Mouse (Mus musculus) ES-E14 (cell line): Measurements from ENCODE around the gene Irf4. TPM values are rescaled to one million over a fixed set of nuclear protein-coding genes. Genes with fewer than 3 reads are reported as not detected.

Experiments used
- DNase-seq: peaks from one replicate; pipeline ENCODE4 v3.0.0-alpha.2; 2013; ENCODE audit warnings: low read depth, low spot score
- H3K27ac ChIP-seq: 2 replicates; pipeline ENCODE4 v1.5.1; 2012; ENCODE audit warnings: low read depth, mild to moderate bottlenecking, low read length, moderate library complexity, mixed read lengths; ENCODE audit not compliant: poor library complexity, insufficient read depth, severe bottlenecking
- H3K36me3 ChIP-seq: 2 replicates; pipeline ENCODE4 v1.6.1; 2012; ENCODE audit warnings: mild to moderate bottlenecking, low read length, moderate library complexity, mixed read lengths; ENCODE audit not compliant: control insufficient read depth, poor library complexity, insufficient read depth, severe bottlenecking
- H3K4me1 ChIP-seq, 2 experiments: fragments of 150-350 bp in 1 of 2; sonication (generic) in 1 of 2; 2 replicates each; pipeline ENCODE4 v1.6.1; 2012; ENCODE audit warnings: low read length in 2 of 2, mild to moderate bottlenecking in 1 of 2, mixed read lengths in 1 of 2; ENCODE audit not compliant: control insufficient read depth in 2 of 2, insufficient read depth in 2 of 2, poor library complexity in 1 of 2
- H3K4me3 ChIP-seq, 2 experiments: fragments of 150-350 bp in 1 of 2; sonication (generic) in 1 of 2; 2 replicates each; pipeline ENCODE4 v1.5.1; 2012; ENCODE audit warnings: low read length in 2 of 2, low read depth in 1 of 2, mild to moderate bottlenecking in 1 of 2, mixed read lengths in 1 of 2; ENCODE audit not compliant: insufficient read depth in 1 of 2, poor library complexity in 1 of 2, severe bottlenecking in 1 of 2
- H3K9ac ChIP-seq: 2 replicates; pipeline ENCODE4 v1.6.1; 2012; ENCODE audit warnings: low read depth, mild to moderate bottlenecking, low read length, mixed read lengths; ENCODE audit not compliant: poor library complexity, insufficient read depth, severe bottlenecking
- H3K9me3 ChIP-seq: fragments of 150-350 bp; sonication (generic); 2 replicates; pipeline ENCODE4 v1.6.1; 2012; ENCODE audit warnings: low read depth, mild to moderate bottlenecking, low read length; ENCODE audit not compliant: control insufficient read depth, insufficient read depth
- CHD2 ChIP-seq: IDR thresholded peaks from 2 replicates; pipeline ENCODE4 v1.6.1; 2014; ENCODE audit warnings: mild to moderate bottlenecking, low read depth, low read length, inconsistent platforms
- HCFC1 ChIP-seq: IDR thresholded peaks from 2 replicates; pipeline ENCODE4 v1.6.1; 2012; ENCODE audit warnings: low read length, inconsistent platforms, borderline replicate concordance; ENCODE audit not compliant: insufficient read depth
- MAFK ChIP-seq: IDR thresholded peaks from 2 replicates; pipeline ENCODE4 v1.6.1; 2014; ENCODE audit warnings: mild to moderate bottlenecking, low read depth, low read length, inconsistent platforms; ENCODE audit not compliant: insufficient read depth
- ZC3H11A ChIP-seq: IDR thresholded peaks from 2 replicates; pipeline ENCODE4 v1.6.1; 2012; ENCODE audit warnings: low read depth, mild to moderate bottlenecking, inconsistent platforms, low read length, borderline replicate concordance
- ZNF384 ChIP-seq: IDR thresholded peaks from 2 replicates; pipeline ENCODE4 v1.6.1; 2012; ENCODE audit warnings: low read depth, low read length, inconsistent platforms
- in situ Hi-C, 2 experiments: fragments of 600-800 bp; cut with MboI; formaldehyde crosslinking; loops; one replicate each; pipeline ENCODE4 v1.15.1; 2025; ENCODE audit warnings: low sequenced_read_pairs in 2 of 2, inconsistent platforms in 1 of 2; ENCODE audit not compliant: unreplicated experiment in 2 of 2
- total RNA-seq: library from RNA; depleted of rRNA; stranded (reverse); fragments of 300-350 nt; gene quantifications from 2 replicates; pipeline ENCODE4 v1.2.3, GENCODE M21; 2012; rRNA removed

Irf4 gene
- 0.11 and 0.45 TPM in 2 replicates for total RNA-seq

- TF ChIP-seq ZNF384 (no peak), ZC3H11A (no peak), CHD2 (no peak), MAFK (no peak), HCFC1 (no peak)
- in situ Hi-C loops, result no loop called here
- peaks cover 0 to 5% of the 10 kb centered on the region in 2 experiments; a peak in 1 of 4 replicates for H3K4me1 ChIP-seq
- DNase-seq, result no peak
- no peak within 1 kb of the TSS for H3K9ac ChIP-seq
- H3K27ac ChIP-seq, result no peak within 1 kb of the TSS
- H3K36me3 ChIP-seq, result no peaks in the 10 kb centered on the region
- H3K9me3 ChIP-seq, result no peaks in the 10 kb centered on the region
- H3K4me3 ChIP-seq, result peak within 1 kb of the TSS; percentile 53 to 72
Measured at GRCm38 (mm10) chr13:30749021-30749556, at the start of gene Irf4. Gene Irf4 (plus strand): TSS chr13:30749226.

DNA sequence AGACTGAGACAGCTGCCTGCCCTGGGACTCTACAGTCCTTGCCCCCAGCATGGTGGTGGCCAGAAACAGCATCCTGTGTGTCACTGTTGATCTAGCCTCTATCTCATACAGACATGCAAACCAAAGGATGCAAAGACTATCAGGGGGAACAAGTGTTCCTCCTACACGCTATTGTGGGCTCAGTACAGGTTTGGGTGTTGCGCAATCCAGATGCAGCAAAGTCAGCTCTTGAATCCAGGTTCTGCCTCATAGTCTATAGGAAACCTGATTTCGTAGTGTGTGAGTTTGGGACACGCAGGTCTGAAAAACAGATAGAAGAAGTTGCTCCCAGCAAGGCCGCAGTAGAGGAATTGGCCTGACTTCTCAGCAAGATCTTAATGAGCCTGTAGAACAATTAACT, 46.3 kb upstream of the Irf4 start:
- H3K9me3 ChIP-seq, result no peaks in the 10 kb centered on the region
- in situ Hi-C loops, result no loop called here
- DNase-seq, result no peak
- H3K36me3 ChIP-seq, result no peaks in the 10 kb centered on the region; the same call in 1 of the 2 replicates
- H3K9ac ChIP-seq, result no peak overlapping the region
- no peak overlapping the region for H3K4me3 ChIP-seq
- H3K4me1 ChIP-seq, result no peaks in the 10 kb centered on the region
- TF ChIP-seq MAFK (no peak), CHD2 (no peak), ZC3H11A (no peak), ZNF384 (no peak), HCFC1 (no peak)
- H3K27ac ChIP-seq, result no peak overlapping the region

DNA sequence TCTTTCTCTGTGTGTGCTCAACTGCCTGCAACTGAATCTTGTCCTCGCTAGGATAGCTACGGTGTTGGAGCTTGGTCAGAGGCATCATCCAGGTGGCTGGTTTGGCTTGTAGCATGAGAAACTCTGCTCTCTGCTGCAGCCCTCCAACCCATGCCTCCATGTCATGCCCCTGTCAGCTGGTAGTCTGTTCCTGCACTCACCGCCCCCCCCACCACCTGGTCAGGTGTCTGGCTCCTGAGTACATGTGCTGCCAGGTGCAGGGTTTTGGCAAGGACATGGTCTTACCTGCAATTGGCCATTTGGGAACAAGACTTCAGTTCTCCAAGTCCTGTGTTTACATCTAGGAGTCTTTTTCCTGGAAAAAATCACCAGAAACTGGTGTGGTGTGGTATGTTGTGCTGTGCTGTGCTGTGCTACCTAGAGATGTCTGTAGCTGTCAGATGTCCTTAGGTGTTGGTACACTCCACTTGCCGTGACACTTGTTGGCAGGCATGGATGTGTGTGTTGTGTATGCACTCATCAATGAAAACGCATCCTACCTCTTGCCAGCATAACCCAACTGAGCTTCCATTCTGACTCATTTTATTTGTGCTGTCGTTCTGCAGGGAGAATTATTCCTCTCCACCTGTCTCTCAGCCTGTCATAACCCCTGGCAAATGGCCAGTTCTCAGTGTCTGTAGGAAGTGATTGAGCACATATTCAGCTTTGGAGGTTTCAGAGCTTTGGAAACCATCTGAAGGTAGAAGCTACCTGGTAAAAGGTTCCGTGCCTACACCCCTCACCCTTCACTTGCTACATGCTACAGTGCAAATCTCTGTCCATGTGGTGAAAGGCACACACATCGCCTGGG, 44.6 kb upstream of the Irf4 start:
- Histone ChIP-seq H3K9ac (no peak overlapping the region), H3K4me1 (no peaks in the 10 kb centered on the region), H3K4me3 (no peak overlapping the region), H3K36me3 (no peaks in the 10 kb centered on the region; the same call in 1 of the 2 replicates), H3K27ac (no peak overlapping the region), H3K9me3 (no peaks in the 10 kb centered on the region)
- no peak for DNase-seq
- in situ Hi-C loops, result no loop called here
- TF ChIP-seq CHD2, result no peak
- no peak for TF ChIP-seq MAFK
- TF ChIP-seq ZNF384, result no peak
- TF ChIP-seq HCFC1, result no peak
- no peak for TF ChIP-seq ZC3H11A

DNA sequence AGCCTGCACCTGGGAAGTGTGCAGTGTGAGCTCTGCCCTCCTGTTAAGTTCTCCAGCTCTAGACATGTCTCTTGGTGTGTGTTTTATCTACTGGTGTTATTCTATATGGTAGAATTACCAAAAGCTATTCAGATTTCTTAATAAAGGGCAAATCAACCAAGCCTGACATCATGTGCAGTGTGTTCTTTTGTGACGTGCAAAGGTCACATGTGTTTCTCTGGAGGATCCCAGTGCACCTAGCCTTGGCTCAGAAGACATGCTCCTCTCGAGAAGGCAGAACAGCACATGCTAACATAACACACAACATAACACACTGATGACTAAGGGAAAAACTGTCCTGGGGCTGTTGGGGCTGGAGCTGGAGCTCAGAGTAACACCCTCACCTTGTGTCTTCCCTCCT, 38.0 kb upstream of the Irf4 start:
- Histone ChIP-seq H3K9ac (no peak overlapping the region), H3K4me3 (no peak overlapping the region), H3K36me3 (no peaks in the 10 kb centered on the region), H3K9me3 (no peaks in the 10 kb centered on the region), H3K27ac (no peak overlapping the region), H3K4me1 (no peaks in the 10 kb centered on the region)
- DNase-seq, result no peak
- in situ Hi-C loops, result no loop called here
- TF ChIP-seq MAFK, result no peak
- TF ChIP-seq CHD2, result no peak
- no peak for TF ChIP-seq HCFC1
- no peak for TF ChIP-seq ZNF384
- TF ChIP-seq ZC3H11A, result no peak
